Mouse (Mus musculus) left cerebral cortex, postnatal 10 days (tissue): ENCODE data around the gene Flad1. TPM values are rescaled to one million over a fixed set of nuclear protein-coding genes. Genes with fewer than 3 reads are reported as not detected.
A peak's percentile ranks its signal among the peaks of the same experiment; 100 is the strongest.

ENCODE experiments used
- DNase-seq, 2 experiments: peaks; one replicate each; pipeline ENCODE4 v3.0.0; 2021 to 2022; ENCODE audit warnings: low spot score in 2 of 2, mixed read lengths in 1 of 2; ENCODE audit errors: extremely low spot score in 1 of 2
- intact Hi-C: fragments of 180-260 bp; cut with DNase I; formaldehyde crosslinking; loops from one replicate; pipeline ENCODE4 v1.15.1; 2025
- total RNA-seq, 2 experiments: library from RNA; stranded (reverse); gene quantifications; 2 replicates each; pipeline ENCODE4 v1.2.3; 2021

The Flad1 gene
- 10 to 100 TPM; 31.9 to 32.7 TPM for total RNA-seq

DNA sequence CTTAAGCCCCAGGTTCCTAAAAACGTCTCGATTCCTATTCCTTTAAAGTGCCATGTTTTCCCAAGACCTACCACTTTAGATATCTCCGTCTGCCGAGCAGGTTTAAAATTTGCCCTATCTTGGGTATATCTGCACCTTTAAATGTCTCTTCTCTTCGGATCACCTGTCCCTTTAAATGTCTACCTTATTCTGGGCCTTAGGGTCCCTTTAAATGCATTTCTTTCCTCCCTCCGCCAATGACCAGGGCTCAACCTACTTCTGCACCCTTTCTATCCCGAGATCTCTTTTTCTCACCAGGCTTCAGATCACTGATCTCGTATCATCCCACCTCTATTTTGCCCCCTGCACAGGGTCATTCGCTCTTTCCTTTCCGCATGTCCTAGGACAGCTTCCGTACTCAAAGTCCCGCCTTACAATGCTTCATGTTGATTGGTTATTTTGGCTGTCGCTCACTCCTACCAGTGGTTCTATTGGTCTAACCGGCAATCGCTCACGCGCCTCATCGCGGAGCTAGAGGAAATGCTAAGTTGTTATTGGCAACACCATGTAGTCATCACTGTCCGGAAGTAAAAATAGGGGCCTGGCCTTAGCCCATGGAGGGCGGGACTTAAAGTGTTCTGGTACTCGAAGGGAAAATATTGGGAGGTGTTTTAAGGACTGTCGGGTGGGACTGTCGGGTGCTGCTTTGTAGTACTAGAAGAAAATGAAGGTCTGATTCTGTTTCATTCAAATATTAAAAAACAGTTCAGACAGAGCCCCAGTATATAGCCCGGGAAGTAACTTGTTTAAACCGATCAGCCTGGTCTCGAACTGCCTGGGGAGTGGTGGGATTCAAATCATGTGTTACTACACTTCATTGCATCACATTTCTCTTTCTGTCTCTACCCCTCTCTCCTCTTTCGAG is at the start of gene Flad1:
Gene Flad1, minus strand, starts transcription at position 381 of the 904 bp plus-strand sequence.
- intact Hi-C loops, result no loop called here
- DNase-seq, result peak; percentile 96 to 100

DNA sequence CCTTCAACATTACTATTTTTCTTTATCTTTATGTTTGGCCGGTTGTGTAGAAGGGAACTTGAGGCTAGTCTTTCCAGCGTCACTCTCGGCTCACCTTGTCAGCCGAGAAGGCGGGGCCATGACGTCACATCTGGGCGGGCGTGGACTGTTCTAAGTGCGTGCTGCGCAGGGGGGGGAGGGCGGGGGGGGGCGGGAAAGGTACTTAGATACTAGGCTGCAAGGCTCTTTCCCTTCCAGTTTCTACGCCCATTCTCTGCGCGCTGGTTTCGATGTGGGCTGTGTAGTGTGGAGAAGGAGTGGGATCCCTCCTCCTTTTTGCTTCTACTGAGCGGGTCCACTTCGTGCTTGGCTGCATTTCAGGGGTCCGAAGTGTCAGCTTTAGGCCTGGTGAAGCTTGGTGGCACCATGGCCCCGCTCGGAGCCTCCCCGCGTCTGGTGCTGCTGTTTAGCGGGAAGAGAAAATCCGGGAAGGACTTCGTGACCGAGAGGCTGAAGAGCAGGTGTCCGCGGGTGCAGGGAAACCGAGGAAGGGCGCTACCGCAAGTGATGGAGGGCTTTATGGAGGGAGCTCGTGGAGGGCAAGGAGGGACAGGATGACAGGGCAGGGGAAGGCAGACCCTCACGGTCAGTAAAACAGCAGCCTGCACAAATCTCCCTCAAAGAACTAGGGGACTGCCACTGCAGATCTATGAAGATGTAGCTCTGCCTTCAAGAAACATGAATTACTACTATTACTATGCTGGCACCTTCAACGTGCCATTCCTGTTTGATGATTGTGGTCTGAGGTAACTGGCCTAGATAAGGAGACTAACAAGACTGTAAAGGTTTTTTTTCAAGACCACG is 47.5 kb upstream of the Flad1 start:
- DNase-seq, result peak; percentile 87 to 95
- intact Hi-C loops, result no loop called here

DNA sequence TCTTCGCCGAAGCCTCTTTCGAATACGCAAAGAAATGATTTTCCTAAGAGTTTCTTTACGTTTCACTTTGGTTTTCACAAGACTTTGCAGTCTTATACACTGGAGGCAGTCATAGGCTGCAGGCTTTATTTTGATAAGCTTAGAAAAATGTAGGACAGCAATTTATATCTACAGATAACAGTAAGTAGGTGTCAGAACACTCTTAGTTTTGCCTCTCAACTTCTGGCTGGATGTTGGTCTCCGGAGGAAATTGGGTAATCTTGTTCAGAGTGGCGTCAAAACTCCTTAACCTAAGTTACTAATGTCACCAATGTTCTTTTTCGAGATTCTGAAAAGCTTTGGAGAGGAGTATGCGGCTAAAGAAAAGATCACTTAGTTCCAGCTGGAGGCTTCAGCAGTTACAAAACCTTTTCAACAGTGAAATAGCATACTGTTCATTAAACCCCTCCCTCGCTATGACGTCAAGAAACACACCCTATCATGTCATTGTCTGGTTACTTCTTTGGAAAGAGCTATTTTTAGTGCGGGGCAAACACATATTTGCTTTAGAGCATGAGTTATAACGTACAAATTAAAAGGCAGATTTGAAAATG is 46.8 kb upstream of the Flad1 start:
- intact Hi-C loops, result no loop called here
- DNase-seq, result no peak

DNA sequence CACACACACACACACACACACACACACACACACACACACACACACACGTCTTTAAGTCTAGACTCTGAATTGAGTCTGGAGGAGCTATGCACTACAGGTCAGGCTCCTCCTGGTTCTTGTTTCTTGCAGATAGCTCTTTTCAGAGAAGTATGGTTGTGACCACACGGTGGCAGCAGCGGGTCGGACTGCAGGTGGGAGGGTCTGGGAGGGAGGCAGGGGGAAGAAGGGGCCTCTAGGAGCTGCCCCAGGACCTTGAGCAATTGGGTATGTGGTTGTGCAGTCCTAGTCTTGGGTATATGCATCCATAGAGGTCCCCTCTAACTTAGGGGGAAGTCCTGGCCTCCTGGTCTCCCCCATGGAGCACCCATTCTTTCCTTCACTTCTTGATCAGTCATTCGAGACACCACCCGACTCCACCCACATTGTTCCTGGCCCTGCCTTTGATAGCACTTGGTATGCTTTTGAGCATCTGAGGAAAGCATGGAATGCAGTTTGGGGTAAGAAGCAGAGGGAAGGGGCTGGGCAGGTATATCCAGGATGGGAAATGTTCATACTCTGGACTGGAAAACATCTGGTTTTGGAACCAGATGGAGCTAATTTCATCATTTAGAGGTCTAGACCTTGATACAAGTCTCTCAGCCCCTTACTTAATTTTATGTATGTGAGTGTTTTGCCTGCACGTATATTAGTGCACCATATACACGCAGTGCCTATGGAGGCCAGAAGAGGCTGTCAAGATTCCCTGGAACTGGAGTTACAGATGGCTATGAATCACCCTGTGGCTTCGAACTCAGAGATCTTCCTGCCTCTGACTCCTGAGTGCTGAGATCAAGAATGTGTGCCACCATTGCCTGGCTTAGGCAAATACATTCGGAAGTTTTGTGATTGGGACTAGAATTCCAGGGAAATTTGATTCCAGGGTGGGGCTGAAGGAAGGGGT is 45.3 kb upstream of the Flad1 start:
- peak in 1 of 2 experiments; percentile 69 for DNase-seq

DNA sequence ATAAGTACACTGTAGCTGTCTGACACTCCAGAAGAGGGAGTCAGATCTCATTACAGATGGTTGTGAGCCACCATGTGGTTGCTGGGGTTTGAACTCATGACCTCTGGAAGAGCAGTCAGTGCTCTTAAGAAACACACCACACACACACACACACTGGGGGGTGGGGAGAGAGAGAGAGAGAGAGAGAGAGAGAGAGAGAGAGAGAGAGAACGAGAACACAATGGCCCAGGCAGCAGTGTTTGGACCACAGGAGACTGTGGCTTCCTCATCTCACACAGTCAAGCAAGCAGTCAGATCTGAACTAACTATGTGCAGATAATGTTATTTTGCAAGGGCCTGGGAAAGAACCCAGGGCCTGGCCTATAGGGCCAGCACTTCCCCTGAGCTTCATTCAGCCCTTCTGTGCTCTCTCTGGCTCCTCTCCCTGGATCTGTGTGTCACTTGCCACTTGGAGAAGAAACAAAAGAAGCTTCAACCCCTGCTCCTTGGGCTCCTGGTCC is 44.2 kb upstream of the Flad1 start:
- no peak for DNase-seq
- intact Hi-C loops, result no loop called here

More for the DNA sequence above, 45.3 kb upstream of the Flad1 start:
- intact Hi-C loops, result no loop called here

DNA sequence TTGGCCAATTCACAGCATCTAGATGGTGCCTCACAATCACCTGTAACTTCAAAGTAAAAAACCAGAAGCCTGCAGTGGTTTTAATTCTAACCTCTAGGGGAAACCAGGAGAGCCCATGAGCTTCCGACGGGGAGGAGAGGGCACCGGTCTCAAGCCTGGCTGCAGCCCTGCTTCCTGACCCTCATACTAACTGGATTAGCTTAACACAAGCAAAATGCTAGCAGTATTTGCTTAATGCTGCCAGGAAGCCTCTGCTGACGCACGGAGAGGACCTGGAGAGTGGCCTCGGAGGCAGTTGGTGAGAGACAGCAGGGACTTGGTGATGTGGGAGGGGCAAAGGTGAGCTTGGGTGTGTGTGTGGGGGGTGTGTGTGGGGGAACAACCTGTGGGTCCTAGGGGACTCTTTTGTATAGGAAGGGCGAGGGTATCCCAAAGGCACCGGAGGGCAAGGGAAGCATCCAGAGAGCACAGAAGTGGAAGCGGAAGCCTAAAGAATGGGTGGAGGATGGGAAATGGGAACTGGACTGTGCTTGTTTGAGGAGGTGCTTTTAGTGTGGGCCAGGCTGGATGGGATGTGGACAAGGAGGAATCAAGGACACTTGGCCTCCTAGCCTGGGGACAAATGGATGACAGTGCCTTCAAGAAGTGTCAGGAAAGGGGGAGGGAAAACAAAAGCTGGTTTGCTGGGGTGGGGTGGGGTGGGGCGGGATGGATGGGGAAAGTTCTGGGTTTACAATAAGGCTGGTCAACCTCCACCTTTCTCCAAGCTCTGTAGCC is 42.9 kb upstream of the Flad1 start, which contains the start of gene Pmvk:
Gene Pmvk, plus strand, starts transcription at position 141 of the 777 bp plus-strand sequence.
- intact Hi-C loops, result no loop called here
- no peak for DNase-seq

DNA sequence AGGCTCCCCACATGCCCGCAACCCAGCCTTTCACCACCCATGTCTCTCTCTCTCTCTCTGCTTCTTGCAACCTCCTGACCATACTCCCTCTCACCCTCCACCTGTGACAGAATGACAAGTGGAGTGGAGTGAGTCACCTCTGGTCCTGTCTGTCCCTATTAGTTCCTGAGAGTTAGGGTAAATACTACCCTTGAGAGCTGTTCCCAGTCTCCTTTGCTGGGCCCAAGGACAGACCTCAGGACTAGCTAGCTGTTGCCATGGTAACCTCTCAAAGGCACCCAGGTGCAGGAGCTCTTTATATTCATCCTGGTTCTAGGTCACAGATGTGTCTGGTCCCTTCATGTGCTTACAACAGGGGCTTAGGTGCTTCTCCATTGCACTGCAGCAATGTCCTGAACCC is 40.2 kb upstream of the Flad1 start:
- intact Hi-C loops, result no loop called here
- no peak for DNase-seq

DNA sequence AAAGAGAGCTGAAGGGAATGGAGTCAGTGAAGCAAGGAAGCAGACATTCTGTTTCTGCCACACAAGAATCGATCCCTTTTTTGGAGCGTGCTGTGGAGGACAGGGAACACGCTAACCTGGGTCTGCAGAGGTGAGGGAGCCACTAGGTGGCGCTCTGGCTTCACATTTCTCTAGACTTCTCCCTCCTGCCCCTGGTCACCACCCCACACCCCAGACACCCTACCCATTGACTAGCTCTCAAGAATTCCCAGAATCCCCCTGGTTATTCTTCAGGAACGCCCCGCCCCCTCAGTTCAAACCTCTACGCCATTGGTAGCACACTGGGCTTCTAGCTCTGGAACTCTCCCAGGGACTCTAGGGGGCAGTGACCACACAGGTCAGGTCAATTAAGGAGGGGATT is 37.9 kb upstream of the Flad1 start:
- peak; percentile 55 to 82 for DNase-seq
- intact Hi-C loops, result no loop called here

DNA sequence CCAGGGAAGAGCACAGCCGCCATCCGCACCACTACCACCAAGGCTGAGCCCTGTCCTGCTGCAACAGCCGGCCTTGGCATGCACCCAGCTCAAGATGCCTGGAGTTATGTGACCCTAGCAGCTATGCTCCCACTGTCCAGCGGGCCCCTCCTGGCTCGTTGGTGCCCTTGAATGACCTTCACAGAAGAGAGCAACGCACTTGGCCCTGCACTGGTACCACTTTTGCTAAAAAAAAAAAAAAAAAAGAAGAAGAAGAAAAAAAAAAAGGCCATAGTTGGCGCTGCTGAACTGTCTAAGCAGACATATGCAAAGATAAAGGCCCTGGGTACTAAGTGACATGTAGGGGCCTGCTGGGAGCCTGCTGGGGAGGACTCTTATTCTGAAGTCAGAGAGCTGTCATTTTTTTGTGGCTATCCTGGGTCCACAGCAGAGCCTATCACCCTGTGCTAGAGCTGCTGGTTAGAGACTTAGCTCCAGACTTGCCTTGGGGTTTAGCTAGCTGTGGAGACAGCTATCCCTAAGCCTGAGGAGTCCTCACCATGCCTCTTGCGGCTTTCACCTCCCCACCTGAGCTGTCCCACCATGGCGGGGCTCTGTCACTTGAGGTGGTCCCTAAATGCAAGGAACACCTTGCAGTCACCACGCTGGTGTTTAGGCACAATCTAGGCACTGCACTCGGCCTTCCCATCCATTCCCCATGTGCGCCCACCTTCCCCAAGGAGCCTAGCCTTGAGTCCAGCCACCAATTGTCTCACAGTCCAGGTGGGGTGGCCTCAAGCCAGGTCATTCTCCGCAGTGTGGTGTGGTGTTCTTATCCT is 37.3 kb upstream of the Flad1 start:
- peak in 1 of 2 experiments; percentile 68 for DNase-seq
- intact Hi-C loops, result no loop called here

DNA sequence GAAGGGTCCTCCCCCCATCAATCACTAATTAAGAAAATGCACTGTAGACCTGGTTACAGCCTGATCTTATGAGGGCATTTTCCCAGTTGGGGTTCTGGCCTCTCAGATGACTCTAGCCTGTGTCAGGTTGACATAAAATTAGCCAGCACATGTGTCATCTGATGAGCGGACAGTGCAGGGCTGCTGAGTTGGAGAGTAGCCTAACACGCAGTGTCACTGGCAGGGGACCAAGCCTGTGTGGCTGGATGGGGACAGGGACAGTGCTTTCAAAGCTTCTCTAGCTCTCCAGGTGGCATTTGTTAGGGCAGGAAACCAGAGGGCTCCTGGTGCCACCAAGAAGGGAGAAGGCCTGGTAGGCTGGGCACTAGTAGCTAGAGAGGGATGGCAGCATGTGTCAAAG is 29.0 kb upstream of the Flad1 start:
- intact Hi-C loops, result no loop called here
- no peak for DNase-seq

DNA sequence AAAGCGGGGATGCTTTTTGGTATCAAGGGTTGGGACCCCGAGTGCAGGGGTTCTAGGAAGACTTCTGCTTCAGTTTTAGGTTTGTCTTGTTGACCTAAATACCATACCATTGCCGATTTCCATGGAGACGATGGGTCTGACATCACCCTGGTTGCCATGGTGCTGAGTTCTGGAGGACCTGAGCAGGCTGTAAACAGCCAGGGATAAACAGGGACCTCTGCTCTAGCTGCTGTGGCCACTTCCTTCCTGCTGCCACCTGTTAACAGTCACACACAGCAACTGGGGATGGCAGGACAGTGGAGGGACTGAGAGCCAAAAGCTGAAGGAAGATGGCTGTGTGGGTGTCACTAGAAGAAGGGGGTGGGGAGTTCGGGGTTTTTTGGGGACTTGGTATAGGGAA is 25.6 kb upstream of the Flad1 start:
- intact Hi-C loops, result no loop called here
- DNase-seq, result peak; percentile 43 to 53

DNA sequence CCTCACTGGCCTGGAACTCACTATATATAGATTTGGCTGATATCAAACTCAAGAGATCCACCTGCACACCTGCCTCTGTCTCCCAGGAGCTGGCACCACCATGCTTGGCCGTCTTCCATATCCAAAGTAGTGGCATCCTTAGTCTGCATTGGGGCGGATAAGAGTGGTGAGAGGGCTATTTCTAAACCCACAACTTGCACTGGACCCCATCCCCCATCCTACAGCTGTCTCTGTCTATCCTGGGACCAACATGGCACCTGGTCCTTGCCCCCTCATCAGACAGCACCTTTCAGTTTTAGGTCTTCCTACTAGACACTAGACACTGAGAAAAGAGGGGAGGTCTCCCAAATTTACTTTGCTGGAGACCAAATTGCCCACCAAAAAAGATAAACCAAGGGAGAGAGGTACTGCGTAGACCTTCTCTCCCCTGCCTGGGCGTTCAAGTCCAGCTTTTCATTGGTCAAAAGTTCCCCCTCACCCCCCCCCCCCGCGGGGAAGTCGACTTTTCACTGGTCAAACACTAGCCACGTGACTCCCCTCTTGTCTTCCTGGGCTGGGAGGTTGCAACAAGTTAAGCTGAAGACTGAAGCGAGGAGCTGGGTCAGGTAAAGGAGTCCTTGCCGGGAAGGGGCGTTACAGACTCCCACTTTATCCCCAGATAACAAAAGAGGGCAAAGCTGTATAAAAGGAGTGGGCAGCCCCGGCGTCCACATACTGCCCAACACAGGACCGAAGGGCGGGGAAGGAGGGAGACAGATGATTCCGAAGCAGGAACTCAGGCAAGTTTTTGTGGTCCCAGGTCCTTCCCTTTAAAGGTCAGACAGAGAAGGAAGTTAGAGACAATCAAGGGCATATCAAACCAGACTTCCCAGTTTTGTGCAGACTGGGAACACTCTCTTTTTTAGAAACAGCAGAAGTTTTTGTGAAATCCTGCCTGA is 24.8 kb upstream of the Flad1 start, which contains the start of gene Pbxip1:
Gene Pbxip1, plus strand, starts transcription at position 531 of the 938 bp plus-strand sequence.
- intact Hi-C loops, result no loop called here

DNA sequence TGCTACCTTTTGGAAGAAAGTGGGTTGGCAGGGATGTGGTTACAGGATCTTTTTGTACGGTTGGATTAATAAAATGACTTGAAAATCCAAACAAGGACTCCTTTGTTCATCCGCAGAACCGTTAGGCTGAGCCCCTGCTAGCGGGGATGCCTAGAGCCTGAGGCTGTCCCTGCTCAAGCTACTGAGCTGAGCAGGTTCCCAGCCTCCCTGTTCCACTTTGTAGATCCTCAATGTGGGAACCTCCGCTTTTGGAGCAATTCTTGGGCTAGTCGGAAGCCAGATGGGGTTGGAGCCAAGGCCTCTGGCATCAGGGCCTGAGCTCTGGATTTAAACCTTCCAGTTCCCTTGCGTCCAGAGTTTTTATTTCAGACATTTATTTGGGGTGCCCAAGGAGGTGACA is 23.4 kb upstream of the Flad1 start:
- no peak for DNase-seq
- intact Hi-C loops, result no loop called here

More for the DNA sequence above, 24.8 kb upstream of the Flad1 start, which contains the start of gene Pbxip1:
- peak in 1 of 2 experiments; percentile 62 for DNase-seq

DNA sequence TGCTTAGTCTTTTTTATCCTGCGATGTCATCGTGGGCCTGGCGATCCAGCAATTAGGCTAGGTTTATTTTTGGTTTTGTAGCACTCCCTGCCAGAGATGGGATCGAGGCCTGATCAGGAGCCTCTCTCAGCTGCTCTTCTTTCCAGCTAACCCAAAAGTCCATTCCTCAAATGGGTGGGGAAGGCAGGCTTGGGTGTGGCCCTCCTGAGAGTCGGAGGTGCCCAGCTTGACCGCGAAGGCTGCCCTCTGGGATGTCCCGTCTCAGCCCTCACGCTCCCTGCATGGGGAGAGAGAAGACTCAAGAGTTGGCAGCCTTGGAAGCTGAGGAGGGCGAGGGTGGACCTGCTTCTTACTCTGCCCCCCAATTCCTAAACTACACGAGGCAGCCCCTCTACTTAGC is 22.9 kb upstream of the Flad1 start:
- intact Hi-C loops, result no loop called here
- DNase-seq, result no peak

DNA sequence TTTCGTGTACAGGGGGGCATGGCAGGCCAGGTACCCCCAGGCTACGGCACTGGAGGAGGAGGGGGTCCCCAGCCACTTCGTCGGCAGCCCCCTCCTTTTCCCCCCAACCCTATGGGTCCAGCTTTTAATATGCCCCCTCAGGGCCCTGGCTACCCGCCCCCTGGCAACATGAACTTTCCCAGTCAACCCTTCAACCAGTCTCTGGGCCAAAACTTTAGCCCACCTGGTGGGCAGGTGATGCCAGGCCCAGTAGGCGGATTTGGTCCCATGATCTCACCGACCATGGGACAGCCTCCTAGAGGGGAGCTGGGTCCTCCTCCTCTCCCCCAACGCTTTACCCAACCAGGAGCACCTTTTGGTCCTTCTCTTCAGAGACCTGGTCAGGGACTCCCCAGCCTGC is 20.9 kb upstream of the Flad1 start:
- no peak for DNase-seq
- intact Hi-C loops, result no loop called here
